Mouse (Mus musculus) left cerebral cortex, adult 18-20 months (tissue): Measurements from ENCODE around the gene Sat2. TPM values are rescaled to one million over a fixed set of nuclear protein-coding genes. Genes with fewer than 3 reads are reported as not detected.
"Not testable (repeated sequence)": the region's sequence is repeated elsewhere in the genome, so short reads cannot be mapped to it uniquely, and the experiment has no call there.

Experiments
- DNase-seq, 2 experiments: peaks; one replicate each; pipeline ENCODE4 v3.0.0; 2021 to 2022; ENCODE audit warnings: low spot score in 2 of 2, mixed read lengths in 1 of 2
- total RNA-seq, 2 experiments: library from RNA; stranded (reverse); gene quantifications; 2 replicates each; pipeline ENCODE4 v1.2.3; 2021

Sat2 gene
- total RNA-seq, 2 experiments from 2014 or later = 8.5 to 9.5 TPM

GRCm38 (mm10) chr11:69599436-69599835, 22.4 kb upstream of the Sat2 start:
- no peak for DNase-seq

- peak; percentile 52 for DNase-seq
Measured at GRCm38 (mm10) chr11:69600098-69600497, 21.7 kb upstream of the Sat2 start.

GRCm38 (mm10) chr11:69601768-69602167, 20.1 kb upstream of the Sat2 start:
- no peak for DNase-seq

GRCm38 (mm10) chr11:69603516-69603915, 18.3 kb upstream of the Sat2 start:
- DNase-seq = no peak

- DNase-seq = no peak
Measured at GRCm38 (mm10) chr11:69604347-69604746, 17.5 kb upstream of the Sat2 start.

- peak in 1 of 2 experiments; percentile 39 for DNase-seq
Measured at GRCm38 (mm10) chr11:69604795-69605664, 16.8 kb upstream of the Sat2 start.

- DNase-seq = peak; percentile 67 to 73
Measured at GRCm38 (mm10) chr11:69605726-69606490, 15.9 kb upstream of the Sat2 start, which contains the start of gene Atp1b2. Gene Atp1b2 (minus strand): TSS chr11:69605942.

- DNase-seq = no peak
Measured at GRCm38 (mm10) chr11:69606491-69606795, 15.4 kb upstream of the Sat2 start.

- DNase-seq = no peak
Measured at GRCm38 (mm10) chr11:69606832-69607231, 15.0 kb upstream of the Sat2 start.

GRCm38 (mm10) chr11:69608525-69608924, 13.3 kb upstream of the Sat2 start:
- DNase-seq = no peak

GRCm38 (mm10) chr11:69609416-69609815, 12.4 kb upstream of the Sat2 start:
- DNase-seq = no peak

- peak in 1 of 2 experiments; percentile 13 for DNase-seq
Measured at GRCm38 (mm10) chr11:69610899-69611298, 10.9 kb upstream of the Sat2 start.

GRCm38 (mm10) chr11:69613553-69614256, 8.1 kb upstream of the Sat2 start:
- peak; percentile 64 to 77 for DNase-seq

- DNase-seq = not testable (repeated sequence)
Measured at GRCm38 (mm10) chr11:69614257-69614588, 7.6 kb upstream of the Sat2 start.

GRCm38 (mm10) chr11:69616781-69617180, 5.0 kb upstream of the Sat2 start:
- no peak for DNase-seq

- DNase-seq = no peak
Measured at GRCm38 (mm10) chr11:69617805-69618204, 4.0 kb upstream of the Sat2 start, which contains the start of gene Shbg. Gene Shbg (minus strand): TSS chr11:69617905.

GRCm38 (mm10) chr11:69620394-69621081, 1.3 kb upstream of the Sat2 start:
- DNase-seq = no peak

- no peak for DNase-seq
Measured at GRCm38 (mm10) chr11:69622406-69622805, 582 bp downstream of the Sat2 start.

- DNase-seq = no peak
Measured at GRCm38 (mm10) chr11:69623006-69623405, 1.2 kb downstream of the Sat2 start.

- DNase-seq = not testable (repeated sequence)
Measured at GRCm38 (mm10) chr11:69624339-69624738, 2.5 kb downstream of the Sat2 start.

- DNase-seq = peak; percentile 70 to 81
Measured at GRCm38 (mm10) chr11:69628286-69628685, 6.5 kb downstream of the Sat2 start.
